Mouse (Mus musculus) megakaryocyte, embryonic 14.5 days (primary cell): ENCODE measurements around the gene Ggt1.

Experiments
- FLI1 ChIP-seq: IDR thresholded peaks from 2 replicates; pipeline ENCODE4 v1.6.1; 2012; ENCODE audit warnings: low read length, inconsistent platforms, mixed read lengths
- GATA1 ChIP-seq: IDR thresholded peaks from 3 replicates; pipeline ENCODE4 v1.6.1; 2012; ENCODE audit warnings: mixed read lengths, low read length, inconsistent platforms, borderline replicate concordance

- no peak for TF ChIP-seq FLI1
- no peak for TF ChIP-seq GATA1
Measured at GRCm38 (mm10) chr10:75568441-75568840, 7.0 kb downstream of the Ggt1 start.
